ENCODE assay signal across 10 mouse cellular contexts in genomic region chr14:100097208-100098189, GRCm38 (mm10).
"Had no signal": no experiment of that assay in that cellular context is flagged by ENCODE, and none has a peak within 500 bp of the region (broad histone marks: within the 10 kb centered on the region; RNA-seq: fewer than 3 reads in every experiment).

No protein-coding gene starts in this region.

- DNase-seq: kidney, postnatal 36 days; layer of hippocampus, postnatal 36 days; liver, embryonic 13.5 days; lung, adult 2 months; thymus, adult 18-20 months; thymus, postnatal 36 days had no signal

- H3K27me3 ChIP-seq: liver, embryonic 13.5 days; midbrain, embryonic 13.5 days had no signal

- H3K4me3 ChIP-seq: left cerebral cortex, adult 2 months; liver, embryonic 13.5 days; midbrain, embryonic 13.5 days had no signal

- H3K27ac ChIP-seq: kidney, postnatal 0 days; left cerebral cortex, adult 2 months; liver, embryonic 13.5 days; macrophage; midbrain, embryonic 13.5 days had no signal

- H3K9ac ChIP-seq: liver, embryonic 13.5 days; midbrain, embryonic 13.5 days had no signal

- ATAC-seq: midbrain, embryonic 13.5 days had no signal

- H3K4me1 ChIP-seq: liver, embryonic 13.5 days had no signal

- H3K36me3 ChIP-seq: liver, embryonic 13.5 days; midbrain, embryonic 13.5 days had no signal

- H3K9me3 ChIP-seq: liver, embryonic 13.5 days; midbrain, embryonic 13.5 days had no signal

- H3K4me2 ChIP-seq: liver, embryonic 13.5 days; midbrain, embryonic 13.5 days had no signal
